Mouse (Mus musculus): ENCODE results near the gene Ing1.

DNA sequence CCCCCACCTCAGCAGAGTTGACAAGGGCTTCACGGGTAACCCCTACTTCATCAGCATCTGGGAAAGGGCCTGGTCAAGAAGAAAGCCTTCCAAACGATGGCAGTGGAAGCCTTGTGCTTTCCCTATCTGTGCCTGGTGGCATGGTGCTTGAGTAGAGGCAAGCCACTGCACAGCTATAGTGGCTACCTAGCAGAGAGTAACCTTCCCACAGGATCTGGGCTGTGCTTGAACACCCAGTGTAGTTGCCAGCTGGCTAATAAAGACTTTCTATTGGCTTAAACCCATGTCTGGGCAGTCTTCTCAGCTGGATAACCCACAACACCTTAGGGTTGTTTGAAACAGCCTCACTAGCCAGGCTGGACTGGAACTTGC, 31.0 kb downstream of the Ing1 start:
- TF ChIP-seq POLR2A (IDR thresholded peaks at IDR 0.05; ENCODE audit: extremely low read depth, insufficient read depth, low read length) (no peak), CTCF (IDR thresholded peaks at IDR 0.05; ENCODE audit: extremely low read depth, insufficient read depth, low read length) (no peak)
